Mouse (Mus musculus) C2C12 (cell line): ENCODE measurements at regions not wholly inside any gene's neighbourhood (a gene's known extent, or its start where the extent isn't known, plus 50 kb on each side); places are given as distances from the start of the nearest gene placed in this dataset.

Experiments used
- H3K27me3 ChIP-seq: one replicate; pipeline ENCODE4 v1.6.1; 2011; ENCODE audit not compliant: control insufficient read depth, insufficient read depth, insufficient read length
- H3K36me3 ChIP-seq: one replicate; pipeline ENCODE4 v1.6.1; 2011; ENCODE audit not compliant: control insufficient read depth, insufficient read depth
- H3K4me3 ChIP-seq: one replicate; pipeline ENCODE4 v1.5.1; 2011; ENCODE audit warnings: mild to moderate bottlenecking, control low read depth; ENCODE audit not compliant: poor library complexity, insufficient read depth, severe bottlenecking
- H3K79me2 ChIP-seq: one replicate; pipeline ENCODE4 v1.6.1; 2011; ENCODE audit not compliant: control insufficient read depth, insufficient read depth
- H3K79me3 ChIP-seq: one replicate; pipeline ENCODE4 v1.6.1; 2011; ENCODE audit warnings: low read depth, control low read depth
- H3ac ChIP-seq: one replicate; pipeline ENCODE3; 2011; ENCODE audit warnings: low read depth; ENCODE audit not compliant: control insufficient read depth, insufficient read length
- CEBPB ChIP-seq: IDR thresholded peaks from one replicate; pipeline ENCODE4 v1.6.1; 2011; ENCODE audit warnings: low read depth, mild to moderate bottlenecking, control low read depth, moderate library complexity
- CTCF ChIP-seq: IDR thresholded peaks from one replicate; pipeline ENCODE4 v1.5.1; 2011; ENCODE audit not compliant: control insufficient read depth, insufficient read depth, insufficient read length
- FOSL1 ChIP-seq: IDR thresholded peaks from one replicate; pipeline ENCODE4 v1.8.0; 2011; ENCODE audit warnings: mild to moderate bottlenecking, low read length; ENCODE audit not compliant: poor library complexity, insufficient read depth, severe bottlenecking
- MAX ChIP-seq: IDR thresholded peaks from one replicate; pipeline ENCODE4 v1.6.1; 2011; ENCODE audit warnings: mild to moderate bottlenecking, control low read depth
- MYOD1 ChIP-seq: IDR thresholded peaks from one replicate; pipeline ENCODE4 v1.6.1; 2011; ENCODE audit warnings: low read depth; ENCODE audit not compliant: control insufficient read depth, insufficient read length
- MYOG ChIP-seq: IDR thresholded peaks from one replicate; pipeline ENCODE4 v1.6.1; 2011; ENCODE audit not compliant: control insufficient read depth, insufficient read length; ENCODE audit errors: extremely low read depth
- USF1 ChIP-seq: IDR thresholded peaks from one replicate; pipeline ENCODE4 v1.6.1; 2011; ENCODE audit warnings: low read depth, mild to moderate bottlenecking, control low read depth, moderate library complexity

- Histone ChIP-seq H3K36me3 (no peaks in the 10 kb centered on the region), H3K79me3 (no peaks in the 10 kb centered on the region), H3K4me3 (no peak overlapping the region), H3ac (no peak overlapping the region), H3K79me2 (no peaks in the 10 kb centered on the region), H3K27me3 (no peaks in the 10 kb centered on the region)
- TF ChIP-seq MAX (no peak), MYOD1 (no peak), MYOG (no peak), USF1 (no peak), FOSL1 (no peak), CEBPB (no peak), CTCF (no peak)
Measured at GRCm38 (mm10) chr2:55228131-55228797, 207.5 kb upstream of the Kcnj3 start.

GRCm38 (mm10) chr2:55231841-55232240 is 203.9 kb upstream of the Kcnj3 start:
- H3K79me3 ChIP-seq: no peaks in the 10 kb centered on the region
- H3K36me3 ChIP-seq: no peaks in the 10 kb centered on the region
- H3K4me3 ChIP-seq: no peak overlapping the region
- H3K79me2 ChIP-seq: no peaks in the 10 kb centered on the region
- no peak overlapping the region for H3ac ChIP-seq
- TF ChIP-seq MAX (no peak), MYOD1 (no peak), USF1 (no peak), CTCF (no peak), CEBPB (no peak), FOSL1 (no peak), MYOG (no peak)
- no peaks in the 10 kb centered on the region for H3K27me3 ChIP-seq

DNA sequence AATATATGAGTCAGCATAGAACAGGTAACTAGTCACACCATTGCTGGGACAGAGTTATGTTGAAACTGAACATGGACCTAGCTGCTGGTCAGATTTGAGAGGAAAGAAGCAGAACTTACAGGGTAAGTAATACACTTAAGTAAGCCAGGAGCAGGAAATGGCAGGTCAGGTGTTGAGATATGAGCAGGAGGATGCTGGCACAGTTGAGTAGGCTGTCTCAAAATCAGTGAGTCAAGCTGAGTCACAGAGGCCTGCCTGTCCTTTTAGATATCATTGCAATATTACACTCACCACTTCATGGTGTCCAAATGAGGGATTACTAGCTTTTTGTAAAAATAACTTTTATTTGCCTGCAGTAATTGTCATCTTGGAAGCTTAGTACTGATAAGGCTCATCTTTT is 182.6 kb upstream of the Kcnj3 start:
- TF ChIP-seq MYOD1 (peak; percentile 73), USF1 (no peak), FOSL1 (peak; percentile 69)
- no peak overlapping the region for H3K4me3 ChIP-seq
- H3K79me3 ChIP-seq: no peaks in the 10 kb centered on the region
- H3K36me3 ChIP-seq: no peaks in the 10 kb centered on the region
- H3K27me3 ChIP-seq: no peaks in the 10 kb centered on the region
- no peaks in the 10 kb centered on the region for H3K79me2 ChIP-seq
- no peak overlapping the region for H3ac ChIP-seq

- TF ChIP-seq CEBPB: no peak
- no peak for TF ChIP-seq MAX
- TF ChIP-seq FOSL1: no peak
- no peak for TF ChIP-seq MYOD1
- TF ChIP-seq MYOG: no peak
- H3K79me2 ChIP-seq: no peaks in the 10 kb centered on the region
- no peak overlapping the region for H3K4me3 ChIP-seq
- no peaks in the 10 kb centered on the region for H3K79me3 ChIP-seq
- H3ac ChIP-seq: no peak overlapping the region
- no peaks in the 10 kb centered on the region for H3K27me3 ChIP-seq
- H3K36me3 ChIP-seq: no peaks in the 10 kb centered on the region
Measured at GRCm38 (mm10) chr2:55262721-55263278, 173.0 kb upstream of the Kcnj3 start.

DNA sequence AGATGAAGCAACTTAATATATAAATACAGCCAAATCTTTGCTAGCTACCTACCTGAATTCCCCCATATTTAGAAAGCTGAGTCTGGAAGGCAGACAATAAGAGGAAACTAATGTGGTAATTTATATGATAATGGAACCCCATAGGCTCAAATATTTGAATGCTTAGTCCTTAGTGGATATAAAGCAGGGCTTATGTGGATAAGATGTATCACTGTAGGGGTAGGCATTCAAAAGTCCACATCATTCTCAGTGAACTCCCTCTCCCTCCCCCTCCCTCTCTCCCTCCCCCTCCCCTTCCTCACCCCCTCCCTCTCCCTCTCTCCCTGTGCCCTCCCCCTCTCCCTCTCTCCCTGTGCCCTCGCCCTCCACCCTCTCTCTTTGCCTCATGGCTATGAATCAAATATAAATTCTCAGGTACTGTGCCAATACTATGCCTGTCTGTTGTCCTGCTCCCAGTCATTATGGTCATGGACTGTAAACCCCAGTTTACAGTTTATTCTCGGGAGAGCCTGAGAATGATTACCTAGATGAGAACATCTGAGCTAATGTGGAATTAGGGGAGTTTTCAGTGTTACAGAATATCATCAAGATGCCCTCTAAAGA is 171.8 kb upstream of the Kcnj3 start:
- H3K36me3 ChIP-seq: no peaks in the 10 kb centered on the region
- no peak overlapping the region for H3K4me3 ChIP-seq
- H3ac ChIP-seq: no peak overlapping the region
- TF ChIP-seq MYOG (no peak), FOSL1 (no peak), MYOD1 (no peak), CEBPB (no peak), CTCF (no peak)
- no peaks in the 10 kb centered on the region for H3K79me3 ChIP-seq
- H3K27me3 ChIP-seq: no peaks in the 10 kb centered on the region
- H3K79me2 ChIP-seq: no peaks in the 10 kb centered on the region
